Comparison of ENCODE assay signal across 9 mouse cellular contexts in genomic region chr11:98385638-98386585, GRCm38 (mm10). TPM values are rescaled to one million over a fixed set of nuclear protein-coding genes. Genes with fewer than 3 reads are reported as not detected.
A peak's percentile ranks its signal among the peaks of the same experiment; 100 is the strongest.
DNase-seq lines count a peak whose midpoint lies in the region; ATAC-seq and TF ChIP-seq lines count a peak whose summit lies in the region.
"Had no signal": no experiment of that assay in that cellular context is flagged by ENCODE, and none has a peak within 500 bp of the region (broad histone marks: within the 10 kb centered on the region; RNA-seq: fewer than 3 reads in every experiment).

Gene Pnmt (plus strand): TSS chr11:98386450.

- H3K27ac ChIP-seq in cerebellum, adult 2 months (ENCODE audit: insufficient read depth, low read length), result no peak within 1 kb of the TSS
- no peak within 1 kb of the TSS for H3K27ac ChIP-seq in kidney, postnatal 0 days
- no peak within 1 kb of the TSS for H3K27ac ChIP-seq in kidney, embryonic 16.5 days (ENCODE audit: low read length)
- H3K27ac ChIP-seq in midbrain, embryonic 14.5 days (replicated peaks; ENCODE audit: low read depth, low read length), result no peak within 1 kb of the TSS
- H3K27ac ChIP-seq in liver, embryonic 11.5 days (ENCODE audit: low read depth, low read length), result no peak within 1 kb of the TSS

- 75% methylated on average over 25 of the region's 25 CpGs for WGBS in cerebellum, adult 2 months
- 44% methylated on average over 25 of the region's 25 CpGs for WGBS in kidney, postnatal 0 days
- 49% methylated on average over 24 of the region's 25 CpGs for WGBS in kidney, embryonic 16.5 days
- WGBS in midbrain, embryonic 14.5 days, result 55% methylated on average over 25 of the region's 25 CpGs
- WGBS in liver, embryonic 11.5 days, result 43% methylated on average over 25 of the region's 25 CpGs

- no peaks in the 10 kb centered on the region for H3K36me3 ChIP-seq in kidney, postnatal 0 days (ENCODE audit: insufficient read depth, low read length)
- H3K36me3 ChIP-seq in kidney, embryonic 16.5 days (ENCODE audit: insufficient read depth, low read length), result peaks cover under 1% of the 10 kb centered on the region; the same call in 1 of the 2 replicates
- H3K36me3 ChIP-seq in midbrain, embryonic 14.5 days (ENCODE audit: control insufficient read depth, insufficient read depth, low read length), result peaks cover under 1% of the 10 kb centered on the region; the same call in 1 of the 2 replicates
- H3K36me3 ChIP-seq in liver, embryonic 11.5 days (ENCODE audit: control insufficient read depth, insufficient read depth, low read length), result no peaks in the 10 kb centered on the region

- no peak for ATAC-seq in kidney, postnatal 0 days (replicated peaks; ENCODE audit: low FRiP score, low read depth)
- no peak for ATAC-seq in kidney, embryonic 16.5 days (ENCODE audit: low FRiP score, low TSS enrichment)
- ATAC-seq in midbrain, embryonic 14.5 days (ENCODE audit: low FRiP score, low TSS enrichment), result no peak
- ATAC-seq in liver, embryonic 11.5 days (replicated peaks; ENCODE audit: low FRiP score), result no peak
- ATAC-seq: lung, postnatal 0 days had no signal

- H3K4me3 ChIP-seq in cerebellum, adult 2 months (replicated peaks; ENCODE audit: insufficient read depth, low read depth, low read length), result no peak within 1 kb of the TSS
- no peak within 1 kb of the TSS for H3K4me3 ChIP-seq in kidney, postnatal 0 days (replicated peaks; ENCODE audit: low read depth, low read length)
- H3K4me3 ChIP-seq in kidney, embryonic 16.5 days (ENCODE audit: low read length), result no peak within 1 kb of the TSS
- H3K4me3 ChIP-seq in midbrain, embryonic 14.5 days (replicated peaks; ENCODE audit: low read depth, low read length), result no peak within 1 kb of the TSS
- no peak within 1 kb of the TSS for H3K4me3 ChIP-seq in liver, embryonic 11.5 days (ENCODE audit: low read depth, low read length)

- TF ChIP-seq CTCF in cerebellum, adult 2 months (IDR thresholded peaks at IDR 0.05; ENCODE audit: borderline replicate concordance, insufficient read depth, low read depth, low read length), result no peak
- TF ChIP-seq CTCF in kidney, postnatal 0 days (IDR thresholded peaks at IDR 0.05; ENCODE audit: low read depth), result no peak

- no peaks in the 10 kb centered on the region for H3K27me3 ChIP-seq in cerebellum, adult 2 months (ENCODE audit: control insufficient read depth, insufficient read depth, low read length)
- H3K27me3 ChIP-seq in kidney, postnatal 0 days (ENCODE audit: insufficient read depth, low read length), result peaks cover 14% of the 10 kb centered on the region
- H3K27me3 ChIP-seq in kidney, embryonic 16.5 days (ENCODE audit: insufficient read depth, low read length), result peaks cover 27% of the 10 kb centered on the region
- H3K27me3 ChIP-seq in midbrain, embryonic 14.5 days (ENCODE audit: control insufficient read depth, insufficient read depth, low read length), result peaks cover 20% of the 10 kb centered on the region; the same call in 1 of the 2 replicates
- peaks cover 64% of the 10 kb centered on the region for H3K27me3 ChIP-seq in liver, embryonic 11.5 days (replicated peaks; ENCODE audit: control insufficient read depth, insufficient read depth, low read length)

- TF ChIP-seq POLR2A in cerebellum, adult 2 months (IDR thresholded peaks at IDR 0.05; ENCODE audit: borderline replicate concordance, insufficient read depth, low read length), result no peak

- H3K4me1 ChIP-seq in cerebellum, adult 2 months (ENCODE audit: control insufficient read depth, insufficient read depth, low read length), result peaks cover 34% of the 10 kb centered on the region
- H3K4me1 ChIP-seq in kidney, postnatal 0 days (replicated peaks; ENCODE audit: insufficient read depth, low read length), result 0 out of 2 replicates have a peak, but pooled peaks cover 9% of the 10 kb centered on the region
- peaks cover 24% of the 10 kb centered on the region for H3K4me1 ChIP-seq in kidney, embryonic 16.5 days (ENCODE audit: insufficient read depth, low read length)
- H3K4me1 ChIP-seq in midbrain, embryonic 14.5 days (ENCODE audit: control insufficient read depth, insufficient read depth, low read length), result no peaks in the 10 kb centered on the region
- H3K4me1 ChIP-seq in liver, embryonic 11.5 days (replicated peaks; ENCODE audit: control insufficient read depth, insufficient read depth, low read length), result peaks cover 2% of the 10 kb centered on the region; the same call in 1 of the 2 replicates

- H3K9me3 ChIP-seq in kidney, postnatal 0 days (replicated peaks; ENCODE audit: low read length), result no peaks in the 10 kb centered on the region
- H3K9me3 ChIP-seq in kidney, embryonic 16.5 days (ENCODE audit: low read length), result no peaks in the 10 kb centered on the region
- H3K9me3 ChIP-seq in midbrain, embryonic 14.5 days (ENCODE audit: control insufficient read depth, low read length), result no peaks in the 10 kb centered on the region
- no peaks in the 10 kb centered on the region for H3K9me3 ChIP-seq in liver, embryonic 11.5 days (ENCODE audit: control insufficient read depth, low read length)

- peak; percentile 21 for DNase-seq in cerebellum, adult 9-11 months
- DNase-seq in cerebellum, adult 2 months, result no peak
- no peak for DNase-seq in kidney, postnatal 0 days (ENCODE audit: low spot score)
- DNase-seq in gonadal fat pad, adult 2 months (ENCODE audit: low read depth), result no peak
- no peak for DNase-seq in midbrain, embryonic 14.5 days
- DNase-seq in liver, embryonic 11.5 days (ENCODE audit: low spot score), result no peak
- DNase-seq in frontal cortex, postnatal 25 days (ENCODE audit: low spot score in 2 of 2), result no peak

- 0 out of 2 replicates have a peak within 1 kb of the TSS, but pooled peaks have one; percentile 21 for H3K4me2 ChIP-seq in kidney, postnatal 0 days (ENCODE audit: low read length)
- H3K4me2 ChIP-seq in kidney, embryonic 16.5 days (replicated peaks; ENCODE audit: low read depth, low read length), result no peak within 1 kb of the TSS; the same call in 1 of the 2 replicates
- peak within 1 kb of the TSS; percentile 21; the same call in 1 of the 2 replicates for H3K4me2 ChIP-seq in midbrain, embryonic 14.5 days (ENCODE audit: low read length)
- no peak within 1 kb of the TSS for H3K4me2 ChIP-seq in liver, embryonic 11.5 days

- no peak within 1 kb of the TSS for H3K9ac ChIP-seq in kidney, postnatal 0 days (ENCODE audit: low read depth, low read length)
- no peak within 1 kb of the TSS for H3K9ac ChIP-seq in kidney, embryonic 16.5 days (replicated peaks; ENCODE audit: low read length)
- no peak within 1 kb of the TSS for H3K9ac ChIP-seq in midbrain, embryonic 14.5 days (replicated peaks; ENCODE audit: low read length)
- no peak within 1 kb of the TSS for H3K9ac ChIP-seq in liver, embryonic 11.5 days (ENCODE audit: low read depth, low read length)

RNA-seq across cellular contexts. Expression of gene Pnmt, which starts in this region (rescaled TPM):
- polyA plus RNA-seq in cerebellum, adult 2 months (2012; rRNA removed), result 0.26 and 0.40 TPM in 2 replicates
- 3.5 and 3.7 TPM in 2 replicates for polyA plus RNA-seq in kidney, postnatal 0 days (2015; fragmentation: Nextera tagmentation; extraction: Ambion mirVana)
- 2.5 and 2.8 TPM in 2 replicates for polyA plus RNA-seq in kidney, embryonic 16.5 days (2015; fragmentation: Nextera tagmentation; extraction: Ambion mirVana)
- polyA plus RNA-seq in gonadal fat pad, adult 2 months (2012; rRNA removed), result 7.5 and 32.4 TPM in 2 replicates
- 0.62 and 1.1 TPM in 2 replicates for polyA plus RNA-seq in midbrain, embryonic 14.5 days (2014; fragmentation: Nextera tagmentation; extraction: Ambion mirVana)
- polyA plus RNA-seq in liver, embryonic 11.5 days (2014; fragmentation: Nextera tagmentation; extraction: Ambion mirVana), result 0.53 and 0.88 TPM in 2 replicates
- polyA plus RNA-seq: lung, postnatal 0 days had no signal

Comparison
In these comparisons a context has a peak if more than half of its experiments do, and no peak if none do; other contexts are left out.
1. H3K4me2 ChIP-seq: peak in kidney, postnatal 0 days (single experiment) and midbrain, embryonic 14.5 days (single experiment); none in kidney, embryonic 16.5 days (single experiment) and liver, embryonic 11.5 days (single experiment).